Mouse (Mus musculus): ENCODE results near the gene Cry1.

The Cry1 gene

DNA sequence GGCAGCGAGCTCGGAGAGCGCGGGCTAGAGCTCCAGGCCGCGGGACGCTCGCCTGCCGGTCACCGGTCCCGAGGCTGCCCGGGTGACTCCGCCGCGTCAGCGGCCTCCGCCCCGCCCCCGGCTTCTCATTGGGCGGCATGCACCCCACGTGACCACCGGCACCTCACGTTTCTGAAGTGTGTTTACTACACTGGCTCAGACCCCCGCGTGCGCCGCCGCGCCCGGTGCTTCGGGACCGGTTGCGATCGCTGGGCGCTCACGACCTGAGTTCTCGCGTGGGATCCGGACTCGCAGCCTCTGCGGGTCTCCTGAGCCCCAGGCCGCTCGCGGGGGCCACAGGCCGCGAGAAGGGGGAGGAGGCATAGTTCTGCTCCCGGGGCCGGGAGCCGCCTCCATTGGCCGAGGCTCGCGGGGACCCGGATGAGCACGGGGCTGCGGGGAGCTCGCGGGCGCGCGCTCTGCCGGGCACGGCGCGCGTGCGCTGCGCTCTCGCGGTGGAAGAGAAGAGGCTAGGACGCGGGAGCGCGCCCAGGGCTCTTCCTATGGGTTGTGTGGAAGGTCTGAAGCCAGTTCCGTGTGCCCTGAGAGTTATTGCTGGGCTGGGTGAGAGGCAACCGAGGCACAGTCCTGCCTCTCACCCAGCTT lies at the start of gene Cry1:
TSS of gene Cry1 (minus strand) at position 101 of the 645 bp plus-strand sequence.
- peak; percentile 93 for DNase-seq (ENCODE audit: low read depth, low spot score)

DNA sequence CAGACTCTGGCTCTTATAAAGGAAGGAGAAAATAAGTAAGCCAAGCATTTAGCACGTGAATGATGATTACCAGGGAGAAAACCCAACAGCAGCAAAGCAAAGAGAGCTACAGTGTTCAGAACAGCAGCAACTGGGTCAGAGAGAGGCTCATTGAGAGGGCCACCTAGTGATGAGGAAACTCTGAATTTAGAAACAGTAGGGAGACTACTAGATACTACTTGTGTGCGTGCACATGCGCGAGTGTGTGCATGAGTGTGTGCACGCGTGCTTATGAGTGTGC lies 36.8 kb upstream of the Cry1 start:
- no peak for DNase-seq (ENCODE audit: low read depth, low spot score)

DNA sequence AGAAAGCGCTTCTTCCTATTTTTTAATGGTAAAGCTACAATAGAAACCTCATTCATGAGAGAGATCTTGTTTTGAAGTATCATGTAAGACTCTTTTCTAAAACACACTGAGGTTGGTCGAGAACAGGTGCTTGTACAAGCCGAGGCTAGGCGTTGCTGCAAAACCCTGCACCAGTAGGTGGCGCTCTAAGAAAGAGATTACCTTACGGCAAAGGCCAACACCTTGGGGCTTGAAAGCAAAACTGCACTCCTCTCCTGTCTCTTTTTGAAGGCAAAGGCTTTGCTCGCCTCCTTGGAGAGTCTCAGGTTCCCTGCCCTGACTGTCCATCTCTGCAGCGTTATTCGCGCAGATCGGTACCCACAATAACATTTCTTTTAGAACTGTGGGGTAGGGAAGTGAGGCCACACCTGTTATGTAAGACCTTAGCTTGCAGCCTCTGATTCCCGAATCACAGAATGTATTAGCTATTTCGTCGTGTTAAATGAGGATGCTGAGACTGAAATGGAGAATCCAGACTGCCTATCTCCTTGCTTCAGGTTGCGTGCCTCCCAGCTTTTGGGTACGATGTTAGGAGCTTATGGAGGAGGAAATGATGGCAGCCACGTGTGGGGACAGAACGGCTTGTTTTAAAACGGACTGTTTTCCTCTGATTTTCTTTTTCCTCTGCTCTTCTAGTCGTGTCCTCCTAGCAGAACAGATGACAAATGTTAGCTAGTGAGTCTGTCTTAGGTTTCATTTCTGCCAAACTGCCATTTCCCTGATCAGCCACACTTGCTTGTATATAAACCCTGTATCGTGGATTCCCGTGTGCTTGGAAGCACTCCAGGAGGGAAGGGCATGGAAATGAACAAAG lies 36.3 kb upstream of the Cry1 start:
- peak; percentile 73 for DNase-seq (ENCODE audit: low read depth, low spot score)

DNA sequence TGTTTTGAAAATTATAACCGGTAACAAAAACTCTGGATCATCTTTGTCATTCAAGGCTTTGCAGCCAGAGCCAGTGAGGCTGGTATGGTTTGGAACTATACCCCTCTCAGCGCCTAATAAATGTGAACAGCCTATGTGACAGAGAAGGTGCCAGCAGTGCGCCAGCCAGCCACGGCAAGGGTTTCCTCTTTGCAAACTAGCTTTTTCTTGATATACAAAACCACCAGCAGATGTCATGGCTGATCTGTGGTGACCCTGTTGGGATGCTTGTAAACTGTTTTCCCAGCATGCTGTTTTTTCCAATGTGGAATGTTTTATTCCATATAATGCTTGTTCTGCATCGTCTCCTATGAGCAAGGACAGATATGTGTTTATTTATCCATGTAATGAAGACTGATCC lies 30.0 kb upstream of the Cry1 start:
- DNase-seq (ENCODE audit: low read depth, low spot score): no peak

DNA sequence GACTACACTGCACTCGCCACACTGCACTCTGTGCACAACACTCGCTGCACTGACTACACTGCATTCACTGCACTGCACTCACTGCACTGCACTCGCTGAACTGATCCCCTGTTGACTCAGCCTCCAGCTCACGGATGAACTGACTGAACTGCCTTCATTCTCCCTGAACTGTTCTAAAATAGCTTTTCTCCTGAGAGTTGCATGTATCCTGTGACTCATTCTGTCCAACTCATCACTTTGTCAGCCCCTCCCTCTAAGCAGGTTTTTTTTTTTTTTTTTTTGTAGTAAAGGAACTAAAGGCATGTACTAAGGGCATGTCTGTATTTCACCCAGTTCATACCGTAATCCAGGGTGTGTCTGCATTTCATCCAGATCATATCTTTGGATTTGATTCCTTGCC lies 26.8 kb upstream of the Cry1 start:
- DNase-seq (ENCODE audit: low read depth, low spot score): no peak

DNA sequence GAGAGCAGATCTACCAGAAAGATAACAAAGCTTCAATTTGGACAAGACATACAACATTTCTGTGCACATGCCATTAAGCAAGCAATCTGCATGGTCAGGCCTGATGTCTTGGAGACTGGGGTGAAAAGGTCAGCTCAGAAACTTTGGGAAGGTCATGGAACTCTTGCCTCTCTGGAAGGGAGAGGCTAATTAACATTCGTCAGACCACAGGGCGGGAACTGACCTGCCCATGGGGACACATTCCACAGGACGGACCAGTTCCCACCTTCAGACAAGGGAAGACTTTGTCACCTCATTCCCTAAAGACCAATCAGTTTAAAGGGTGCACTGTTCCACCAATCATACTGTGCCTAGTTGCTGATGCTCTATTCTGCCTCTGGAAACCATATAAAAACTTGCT lies 25.3 kb upstream of the Cry1 start:
- no peak for DNase-seq (ENCODE audit: low read depth, low spot score)

DNA sequence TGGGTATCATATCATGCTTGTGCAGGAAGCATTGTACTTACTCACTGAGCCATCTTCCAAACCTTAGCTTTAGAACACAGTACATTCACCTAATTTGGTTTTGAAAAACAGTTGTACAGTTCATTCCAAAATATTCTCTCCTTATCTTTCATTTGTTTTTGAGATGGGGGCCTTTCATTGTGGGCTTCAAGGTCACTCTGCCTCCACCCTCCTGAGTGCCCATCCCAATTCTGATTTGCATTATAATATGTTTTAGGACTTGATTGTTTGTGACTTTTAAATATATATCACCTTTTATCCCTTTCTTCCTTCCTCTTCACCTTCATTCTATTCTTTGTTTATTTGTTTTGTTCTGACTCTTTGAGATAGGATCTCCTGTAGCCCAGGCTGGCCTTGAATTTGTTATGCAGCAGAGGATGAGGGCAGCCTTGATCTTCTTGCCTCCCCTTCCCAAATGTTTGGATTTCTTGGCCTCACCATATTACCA lies 24.3 kb upstream of the Cry1 start:
- no peak for DNase-seq (ENCODE audit: low read depth, low spot score)

DNA sequence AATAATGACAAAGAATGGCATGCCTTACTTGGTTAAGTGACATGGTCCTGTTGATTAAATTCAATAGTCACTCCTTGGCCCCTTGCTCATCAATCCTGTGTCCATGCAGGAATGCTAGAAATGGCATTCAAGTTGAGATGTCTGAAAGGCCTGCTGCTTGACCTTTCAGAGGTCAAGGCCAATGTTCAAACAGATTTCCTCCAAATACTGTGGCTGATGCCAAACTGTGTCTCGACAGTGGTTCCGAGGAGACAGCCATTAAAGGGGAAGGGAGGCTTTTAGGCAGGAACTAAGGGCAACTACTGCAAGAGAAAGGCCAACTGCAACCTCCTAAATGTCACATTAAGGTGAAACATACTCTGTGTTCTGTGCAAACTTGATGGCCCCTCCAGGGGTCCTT lies 20.5 kb upstream of the Cry1 start:
- no peak for DNase-seq (ENCODE audit: low read depth, low spot score)

DNA sequence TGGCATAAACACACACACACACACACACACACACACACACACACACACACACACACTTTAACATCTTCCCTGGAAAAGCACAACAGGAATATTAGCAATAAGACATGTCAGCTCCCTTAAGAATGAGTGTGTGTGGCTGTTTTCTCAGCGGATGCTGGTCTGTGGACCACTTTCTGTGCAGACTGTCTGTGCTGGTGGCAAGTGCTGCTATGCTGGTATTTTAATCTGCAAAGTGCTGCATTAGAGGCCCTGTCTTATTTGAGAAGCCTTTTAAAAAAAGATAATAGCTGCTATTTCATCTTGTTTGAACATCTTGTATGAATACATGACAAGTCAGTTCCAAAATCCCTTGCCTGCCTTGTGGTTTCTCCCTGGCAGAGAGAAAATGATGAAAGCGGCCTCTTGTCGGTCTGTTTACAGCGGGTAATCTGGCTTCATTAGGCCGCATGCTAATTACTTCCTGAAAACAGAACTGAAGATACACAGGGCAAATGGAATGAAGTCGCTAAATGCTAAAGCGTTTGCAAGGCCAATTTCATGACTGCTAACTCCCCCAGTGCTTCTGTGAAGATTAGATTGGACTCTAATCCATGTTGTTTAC lies 19.5 kb upstream of the Cry1 start:
- no peak for DNase-seq (ENCODE audit: low read depth, low spot score)

DNA sequence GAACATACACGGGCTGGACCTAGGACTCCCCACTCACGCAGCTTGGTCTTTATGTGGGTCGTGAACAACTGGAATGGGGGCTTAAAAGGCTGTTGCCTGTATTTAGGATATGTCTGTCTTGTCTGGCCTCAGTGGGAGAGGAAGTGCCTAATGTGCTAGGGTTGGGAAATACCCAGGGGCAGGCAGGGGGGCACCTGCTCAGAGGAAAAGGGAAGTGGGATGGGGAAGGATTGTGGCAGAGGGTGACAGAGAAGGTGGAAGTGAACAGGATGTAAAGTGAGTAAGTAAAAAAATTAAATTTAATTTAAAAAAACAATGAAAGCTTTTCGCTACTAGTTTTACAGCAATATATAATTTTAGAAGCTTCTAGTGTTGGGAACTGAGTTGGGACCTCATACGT lies 9.7 kb upstream of the Cry1 start:
- no peak for DNase-seq (ENCODE audit: low read depth, low spot score)

DNA sequence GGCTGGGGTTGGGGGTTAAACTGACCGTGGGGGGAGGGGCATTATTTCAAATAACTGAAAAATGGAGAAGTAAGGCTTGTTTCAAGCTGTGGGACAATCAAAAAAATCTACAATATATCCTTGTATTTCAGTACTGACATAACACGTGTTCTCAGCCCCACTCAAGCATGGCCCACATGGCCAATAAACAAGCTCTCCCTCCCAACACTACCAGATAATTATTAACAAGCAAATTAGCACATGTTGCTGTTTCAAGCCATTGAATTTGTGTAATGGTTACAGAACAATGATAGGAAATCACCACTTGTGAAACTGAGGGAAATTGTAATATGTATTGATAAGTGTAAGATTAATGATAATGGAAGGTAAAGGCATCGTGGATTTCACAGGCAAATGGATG lies 8.5 kb upstream of the Cry1 start:
- DNase-seq (ENCODE audit: low read depth, low spot score): no peak

DNA sequence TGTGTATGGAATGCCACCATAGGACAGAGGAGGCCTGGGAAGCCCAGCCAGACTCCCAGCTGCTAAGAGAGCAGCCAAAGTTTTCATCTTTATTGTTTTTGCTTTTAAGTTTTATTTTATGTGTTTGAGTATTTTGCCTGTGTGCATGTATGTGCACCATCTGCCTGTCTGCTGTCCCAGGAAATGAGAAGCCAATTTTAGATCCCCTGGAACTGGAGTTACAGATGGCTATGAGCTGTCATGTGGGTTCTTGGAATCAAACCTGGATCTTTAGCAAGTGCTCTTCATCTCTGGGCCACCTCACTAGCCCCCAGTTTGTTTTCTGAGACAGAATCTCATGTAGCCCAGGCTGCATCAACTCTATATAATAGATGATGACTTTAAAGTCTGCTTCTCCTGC lies 5.8 kb upstream of the Cry1 start:
- no peak for DNase-seq (ENCODE audit: low read depth, low spot score)

DNA sequence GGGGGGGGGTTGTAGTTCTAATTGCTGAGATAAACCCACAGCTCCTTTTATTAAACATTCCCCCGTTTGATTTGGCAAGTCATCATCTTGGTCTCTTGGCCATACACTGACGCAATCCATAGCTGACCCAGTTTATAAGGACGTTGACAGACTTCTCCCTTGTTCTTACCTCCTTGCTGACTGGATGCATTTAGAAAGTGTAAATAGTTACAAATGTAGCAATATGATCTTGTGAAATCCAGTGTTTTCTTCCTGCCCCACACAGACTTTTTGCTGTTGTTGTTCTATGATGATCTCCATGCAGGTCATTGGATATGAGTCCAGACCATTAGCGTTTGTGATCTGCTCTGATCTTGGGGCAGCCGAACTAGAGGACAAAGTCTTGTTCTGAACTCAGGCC lies 5.1 kb upstream of the Cry1 start:
- no peak for DNase-seq (ENCODE audit: low read depth, low spot score)

DNA sequence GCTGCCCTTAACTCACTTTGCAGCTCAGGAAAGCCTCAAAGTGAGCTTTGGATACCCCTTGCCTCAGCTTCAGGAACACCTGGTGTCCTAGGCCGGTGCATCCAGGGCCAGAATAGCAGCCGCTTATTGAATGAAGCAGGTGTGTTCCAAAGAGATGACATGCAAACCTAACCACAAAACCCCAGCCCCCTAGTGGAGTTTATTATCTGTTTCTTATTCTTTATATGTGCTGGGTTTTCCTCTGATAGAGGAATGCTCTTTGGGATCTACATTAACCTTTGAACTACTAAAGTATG lies 1.6 kb upstream of the Cry1 start:
- DNase-seq (ENCODE audit: low read depth, low spot score): no peak

DNA sequence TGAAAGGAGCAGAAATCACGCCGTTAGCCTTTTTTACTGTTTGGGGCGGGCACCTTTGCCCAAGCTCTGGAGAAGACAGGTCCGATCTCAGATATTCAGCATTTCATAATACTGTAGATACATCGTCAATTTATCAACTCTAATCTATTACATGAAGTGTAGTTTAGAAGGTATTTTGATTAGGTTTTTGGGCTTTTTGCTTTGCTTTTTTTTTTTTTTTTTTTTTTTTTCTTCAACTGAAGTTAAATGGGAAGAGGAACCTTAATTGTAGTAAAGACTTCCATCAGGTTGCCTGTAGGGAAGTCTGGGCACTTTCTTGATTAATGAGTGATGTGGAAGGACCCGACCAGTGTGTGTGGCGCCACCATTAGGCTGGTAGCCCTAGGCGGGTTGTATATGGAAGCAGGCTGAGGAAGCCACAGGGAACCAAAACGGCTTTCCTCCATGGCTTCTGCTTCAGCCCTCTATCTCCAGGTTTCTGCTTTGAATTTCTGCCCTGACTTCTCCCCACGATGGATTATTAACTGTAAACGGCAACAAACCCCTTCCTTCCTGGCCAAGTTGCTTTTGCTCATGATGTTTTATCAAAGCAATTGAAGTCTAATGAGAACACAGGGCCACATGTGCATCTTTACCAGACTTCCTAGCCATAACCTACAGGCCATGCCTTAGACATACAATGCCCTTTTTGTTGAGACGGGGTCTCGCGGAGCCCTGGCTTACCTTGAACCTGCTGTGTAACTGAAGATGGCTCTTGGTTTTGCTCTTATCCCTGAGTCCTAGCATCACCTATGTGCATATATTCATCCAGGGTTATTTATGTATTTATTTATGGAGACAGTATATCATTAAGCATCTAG lies 1.0 kb upstream of the Cry1 start:
- DNase-seq (ENCODE audit: low read depth, low spot score): no peak

DNA sequence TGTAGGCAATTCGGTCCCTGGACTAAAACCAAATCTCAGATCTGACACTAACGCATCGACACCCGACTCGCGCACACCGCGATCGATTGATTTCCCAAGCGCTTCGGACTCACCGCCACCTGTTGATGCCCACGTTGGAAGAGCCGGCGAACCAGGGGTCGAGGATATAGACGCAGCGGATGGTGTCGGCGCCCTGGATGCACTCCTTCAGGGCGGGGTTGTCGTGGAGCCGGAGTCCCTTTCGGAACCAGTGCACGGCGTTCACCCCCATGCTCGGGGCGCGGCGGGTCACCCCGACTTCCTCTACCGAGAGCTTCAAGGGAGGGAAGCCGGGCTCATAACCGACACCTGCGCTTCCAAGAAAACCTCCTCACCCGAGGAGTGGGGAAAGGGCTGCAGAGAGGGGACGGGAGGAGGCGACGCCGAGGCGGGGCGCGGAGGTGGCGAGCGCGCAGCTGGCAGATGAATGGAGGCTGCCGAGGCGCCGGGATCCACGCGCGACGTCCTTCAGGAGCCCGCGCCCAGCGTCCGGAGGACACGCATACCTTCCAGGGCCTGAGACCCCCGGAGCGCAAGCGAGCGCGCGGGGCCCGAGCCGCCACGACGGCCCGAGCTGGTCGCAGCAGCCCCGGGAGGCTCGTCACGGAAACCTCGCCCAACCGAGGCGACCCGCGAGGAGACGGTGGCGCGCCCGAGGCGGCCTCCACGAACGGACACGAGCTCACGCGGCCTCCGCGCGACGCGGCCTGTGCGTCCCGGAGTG lies 482 bp downstream of the Cry1 start:
- DNase-seq (ENCODE audit: low read depth, low spot score): no peak

DNA sequence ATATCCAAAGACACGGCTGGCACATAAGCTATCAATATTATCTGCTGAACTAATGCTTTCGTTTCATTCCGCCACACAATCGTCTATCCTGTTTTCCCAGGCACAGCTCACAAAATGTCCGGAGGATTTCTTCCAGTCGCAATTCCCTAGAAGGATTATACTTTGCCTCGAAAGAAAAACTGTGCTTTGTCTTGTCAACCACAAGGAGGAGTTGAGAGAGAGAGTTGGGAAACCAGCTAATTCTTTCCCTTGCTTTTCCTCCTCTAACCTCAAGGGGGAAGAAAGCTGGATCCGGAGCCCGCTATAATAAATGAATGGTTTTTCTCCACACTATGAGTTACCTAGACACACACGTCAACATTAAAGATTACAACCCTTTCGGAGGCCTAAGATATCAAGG lies 1.2 kb downstream of the Cry1 start:
- peak; percentile 76 for DNase-seq (ENCODE audit: low read depth, low spot score)

DNA sequence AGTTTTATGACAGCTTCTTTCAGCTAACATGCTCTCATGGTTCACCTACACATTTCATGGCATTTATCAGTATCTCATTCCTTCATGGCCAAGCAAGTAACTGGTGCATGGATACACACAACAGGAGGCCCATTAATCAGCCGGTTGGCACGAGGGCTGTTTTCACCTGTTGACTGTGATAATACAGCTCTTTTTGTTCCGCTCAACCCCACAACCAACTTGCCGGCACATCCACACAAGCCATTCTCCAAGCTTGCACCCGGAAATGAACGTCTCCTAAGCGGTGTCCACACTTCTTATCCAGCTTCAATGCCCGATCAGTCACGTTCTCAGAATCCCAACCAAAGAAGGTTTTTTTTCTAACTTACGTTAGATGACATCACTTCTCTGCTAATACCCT lies 2.1 kb downstream of the Cry1 start:
- no peak for DNase-seq (ENCODE audit: low read depth, low spot score)

DNA sequence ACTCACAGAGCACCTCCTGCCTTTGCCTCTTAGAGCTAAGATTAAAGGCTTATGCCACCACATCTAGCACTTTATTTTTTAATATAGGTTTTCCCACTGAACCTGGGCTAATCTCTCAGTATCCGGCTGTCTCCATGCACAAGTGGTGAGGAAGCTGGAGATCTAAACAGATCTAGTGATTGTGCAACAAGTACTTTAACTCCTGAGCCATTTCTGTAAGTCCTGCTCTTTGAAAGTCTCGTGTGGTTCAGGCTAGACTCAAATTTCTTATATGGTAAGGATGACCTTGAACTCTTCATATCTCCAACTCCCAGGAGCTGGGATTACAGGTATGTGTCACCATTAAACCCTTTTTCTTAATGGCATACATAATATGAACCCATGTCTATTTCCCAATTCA lies 8.2 kb downstream of the Cry1 start:
- no peak for DNase-seq (ENCODE audit: low read depth, low spot score)

DNA sequence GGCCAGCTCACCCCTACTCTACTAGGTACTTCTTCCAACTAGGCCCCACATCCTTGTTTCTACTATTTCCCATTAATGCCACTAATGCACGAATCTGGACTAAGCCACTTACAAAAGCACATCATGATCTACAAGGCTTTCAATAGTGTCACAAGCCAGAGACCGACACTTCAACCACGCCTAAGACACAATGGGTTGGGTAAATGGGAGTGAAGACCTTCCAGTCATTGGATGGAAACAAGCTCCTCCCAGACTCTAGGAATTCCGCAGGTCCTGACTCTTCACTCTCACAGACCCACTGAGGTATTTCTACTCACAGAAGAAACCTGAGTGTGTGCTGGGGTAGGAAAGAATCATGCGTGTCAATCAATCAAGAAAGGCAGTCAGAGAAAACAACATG lies 19.6 kb downstream of the Cry1 start:
- DNase-seq (ENCODE audit: low read depth, low spot score): no peak

DNA sequence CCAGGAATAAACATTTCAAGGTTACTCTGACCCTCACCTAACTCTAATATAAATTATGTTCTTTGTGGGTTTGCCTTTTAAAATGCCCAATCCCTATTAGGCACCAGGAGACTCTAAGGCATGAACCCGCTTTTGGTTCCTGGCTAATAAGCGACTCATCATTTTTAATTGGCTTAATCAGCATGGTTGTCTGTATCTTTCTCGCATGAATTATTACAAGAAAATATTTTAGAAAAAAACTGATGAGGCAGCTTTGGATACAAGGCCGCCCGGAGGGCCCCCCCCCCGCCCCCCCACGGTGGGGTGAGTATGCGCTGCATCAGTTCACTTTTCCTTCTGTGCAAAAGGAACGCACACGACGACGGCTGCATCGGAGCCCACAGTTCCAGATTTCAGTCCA lies 20.1 kb downstream of the Cry1 start:
- DNase-seq (ENCODE audit: low read depth, low spot score): no peak

Measured in retina, postnatal 7 days (tissue).